Mouse (Mus musculus) bone marrow, adult 2 months (tissue): ENCODE measurements around the gene Cib2.

ENCODE experiments used
- CTCF ChIP-seq: fragments of 200-500 bp; IDR thresholded peaks from 2 replicates; pipeline ENCODE4 v1.5.1; 2011; ENCODE audit warnings: low read length, control low read depth; ENCODE audit not compliant: control insufficient read depth, insufficient read depth
- POLR2A ChIP-seq: fragments of 200-500 bp; IDR thresholded peaks from 2 replicates; pipeline ENCODE4 v1.6.1; 2011; ENCODE audit warnings: low read depth, mild to moderate bottlenecking, control low read depth, low read length, borderline replicate concordance; ENCODE audit not compliant: control insufficient read depth

DNA sequence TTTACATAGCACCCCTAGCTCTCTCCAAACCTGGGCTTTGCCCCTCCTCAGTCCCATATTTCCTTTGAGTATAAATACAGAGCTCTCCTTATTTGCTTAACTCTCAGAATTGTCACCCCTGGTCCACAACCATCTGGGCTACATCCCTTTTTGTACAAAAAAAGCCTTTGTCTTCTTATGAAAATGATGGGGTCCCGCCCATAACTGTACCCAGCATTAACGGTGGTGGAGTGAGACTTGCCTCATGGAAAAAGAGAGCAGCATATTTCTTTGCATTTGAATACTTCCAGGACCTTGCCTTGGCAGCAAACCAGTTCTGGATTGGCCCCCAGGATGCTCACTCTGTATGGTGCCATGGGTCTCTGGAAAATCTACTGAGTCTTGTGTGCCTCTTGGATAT, 30.1 kb downstream of the Cib2 start:
- TF ChIP-seq POLR2A: no peak
- no peak for TF ChIP-seq CTCF
